Mouse (Mus musculus) CH12F3 (cell line): ENCODE measurements around the gene Noa1.

Experiments
- in situ Hi-C: fragments of 300-500 bp; cut with MboI; formaldehyde crosslinking; loops from 2 replicates; pipeline ENCODE4 v1.14.3; 2020; ENCODE audit warnings: low sequenced_read_pairs

Noa1 gene

GRCm38 (mm10) chr5:77292803-77293522, 16.9 kb downstream of the Noa1 start:
- in situ Hi-C loops, result no loop called here

DNA sequence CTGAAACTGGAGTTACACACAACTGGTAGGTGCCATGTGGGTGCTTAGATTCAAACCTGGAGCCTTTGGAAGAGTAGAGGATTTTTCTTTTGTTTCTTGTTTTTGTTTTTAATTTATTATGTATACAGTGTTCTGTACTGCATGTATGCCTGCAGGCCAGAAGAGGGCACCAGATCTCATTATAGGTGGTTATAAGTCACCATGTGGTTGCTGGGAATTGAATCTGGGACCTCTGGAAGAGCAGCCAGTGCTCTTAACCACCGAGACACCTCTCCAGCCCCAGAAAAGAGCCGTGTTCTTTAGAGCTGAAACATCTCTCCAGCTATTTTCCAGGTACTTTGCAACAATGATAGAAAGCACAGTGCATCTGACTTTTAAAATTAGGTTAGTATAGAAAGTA, 19.3 kb downstream of the Noa1 start:
- in situ Hi-C loops, result no loop called here

- in situ Hi-C loops, result no loop called here
These were observed 20.2 kb downstream of the Noa1 start for GRCm38 (mm10) chr5:77289686-77290085.

DNA sequence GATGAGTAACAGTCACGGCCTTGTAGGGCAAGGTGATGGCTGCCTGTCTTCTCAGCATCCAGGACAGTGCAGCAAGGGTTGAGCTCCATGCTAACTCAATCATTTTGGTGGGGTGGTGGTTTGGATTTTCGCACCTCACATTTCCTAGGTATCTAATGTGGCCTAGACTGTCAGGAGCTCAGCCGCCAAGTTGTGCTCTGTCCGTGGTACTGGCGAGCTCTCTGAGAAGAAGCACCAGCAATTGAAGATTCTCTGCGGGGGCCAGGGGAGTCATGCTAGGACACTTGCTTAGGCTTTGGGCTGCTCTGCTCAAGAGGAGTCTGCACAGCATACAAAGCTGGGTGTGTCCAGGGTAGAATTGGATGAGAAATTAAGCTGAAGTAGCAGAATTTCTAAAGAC, 22.0 kb downstream of the Noa1 start:
- in situ Hi-C loops, result no loop called here

GRCm38 (mm10) chr5:77286904-77287303, 23.0 kb downstream of the Noa1 start:
- in situ Hi-C loops, result no loop called here

DNA sequence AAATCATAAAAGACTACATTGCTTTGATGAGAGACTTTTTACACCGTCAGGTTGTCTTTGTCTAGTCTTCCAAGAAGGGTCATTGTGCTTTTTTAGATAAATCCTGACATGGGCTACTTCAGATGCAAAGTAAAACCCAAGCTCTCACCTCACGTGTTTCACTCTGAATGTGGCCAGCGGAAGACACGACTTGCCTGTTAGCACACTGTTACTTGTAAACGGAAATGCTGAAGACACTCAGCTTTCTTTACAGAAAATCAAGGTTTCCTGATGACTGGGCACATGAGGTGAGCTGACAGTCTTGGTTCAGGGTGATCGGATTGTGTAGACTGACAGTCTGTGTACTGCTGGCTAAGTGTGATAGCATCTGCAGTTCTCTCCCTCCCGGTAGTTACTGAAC, 24.2 kb downstream of the Noa1 start:
- in situ Hi-C loops, result no loop called here

DNA sequence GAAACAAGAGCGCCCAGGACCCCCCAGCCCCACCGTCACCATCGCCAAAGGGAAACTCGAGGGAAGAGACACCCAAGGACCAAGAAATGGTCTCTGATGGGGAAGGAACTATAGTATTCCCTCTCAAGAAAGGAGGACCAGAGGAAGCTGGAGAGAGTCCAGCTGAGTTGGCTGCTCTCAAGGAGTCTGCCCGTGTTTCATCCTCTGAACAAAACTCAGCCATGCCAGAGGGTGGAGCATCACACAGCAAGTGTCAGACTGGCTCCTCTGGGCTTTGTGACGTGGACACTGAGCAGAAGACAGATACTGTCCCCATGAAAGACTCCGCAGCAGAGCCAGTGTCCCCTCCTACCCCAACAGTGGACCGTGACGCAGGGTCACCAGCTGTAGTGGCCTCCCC, 27.6 kb downstream of the Noa1 start:
- in situ Hi-C loops, result no loop called here

GRCm38 (mm10) chr5:77281518-77282174, 28.2 kb downstream of the Noa1 start:
- in situ Hi-C loops, result no loop called here

DNA sequence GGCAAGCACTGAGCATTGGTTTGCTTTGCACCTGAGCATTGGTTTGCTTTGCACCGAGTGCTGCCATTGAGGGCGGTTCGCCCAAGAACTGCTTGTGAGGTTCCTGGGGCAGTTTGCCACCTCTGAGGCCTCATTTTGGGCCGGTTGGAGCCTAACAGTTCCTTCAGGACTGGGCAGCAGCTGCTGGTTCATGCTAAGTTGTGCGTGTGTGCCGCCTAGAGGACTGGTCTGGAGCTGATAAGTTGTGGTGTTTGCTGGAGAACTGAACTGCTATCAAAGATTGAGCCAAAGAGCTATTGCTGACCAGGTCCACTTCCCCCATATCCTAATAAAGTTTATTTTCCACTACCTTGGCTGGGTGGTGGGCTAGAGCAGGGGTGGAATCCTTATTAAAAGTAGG, 32.7 kb downstream of the Noa1 start:
- in situ Hi-C loops, result no loop called here

DNA sequence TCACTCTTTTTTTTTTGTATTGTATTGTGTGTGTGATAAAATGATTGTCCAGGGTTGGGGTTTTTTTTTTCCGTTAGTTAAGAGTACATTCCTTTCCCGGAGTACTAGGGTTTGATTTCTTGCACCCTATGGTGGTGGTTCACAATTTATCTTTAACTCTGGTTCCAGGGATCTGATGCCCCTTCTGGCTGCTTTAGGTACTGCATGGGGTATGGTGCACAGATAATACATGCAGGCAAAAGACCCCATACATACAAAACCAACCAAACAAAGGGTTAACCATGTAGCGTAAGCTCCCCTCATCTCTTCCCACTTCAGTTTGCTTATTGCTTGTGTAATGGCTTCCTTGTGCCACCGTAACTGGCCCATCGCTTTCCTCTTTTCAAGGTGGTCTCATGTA, 33.9 kb downstream of the Noa1 start:
- in situ Hi-C loops, result no loop called here

- in situ Hi-C loops, result no loop called here
These were observed 36.7 kb downstream of the Noa1 start for GRCm38 (mm10) chr5:77273151-77273550.

DNA sequence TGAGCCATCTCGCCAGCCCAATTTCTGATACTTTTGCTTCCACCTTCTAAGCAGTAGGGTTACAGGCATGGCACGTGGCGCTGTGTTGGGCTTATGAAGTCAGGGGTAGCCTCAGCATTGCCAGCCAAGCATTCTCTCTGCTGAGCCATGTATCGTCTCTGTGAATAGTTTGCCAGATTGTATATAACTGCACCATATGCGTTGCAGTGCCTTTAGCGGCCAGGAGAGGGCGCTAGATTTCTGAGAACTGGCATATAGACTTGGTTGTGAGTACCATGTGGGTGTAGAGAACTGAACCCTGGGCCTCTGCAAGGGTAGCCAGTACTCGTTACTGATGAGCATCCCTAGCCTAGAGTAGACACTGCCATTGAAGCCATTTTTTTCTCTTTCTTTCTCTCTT, 40.5 kb downstream of the Noa1 start:
- in situ Hi-C loops, result no loop called here

DNA sequence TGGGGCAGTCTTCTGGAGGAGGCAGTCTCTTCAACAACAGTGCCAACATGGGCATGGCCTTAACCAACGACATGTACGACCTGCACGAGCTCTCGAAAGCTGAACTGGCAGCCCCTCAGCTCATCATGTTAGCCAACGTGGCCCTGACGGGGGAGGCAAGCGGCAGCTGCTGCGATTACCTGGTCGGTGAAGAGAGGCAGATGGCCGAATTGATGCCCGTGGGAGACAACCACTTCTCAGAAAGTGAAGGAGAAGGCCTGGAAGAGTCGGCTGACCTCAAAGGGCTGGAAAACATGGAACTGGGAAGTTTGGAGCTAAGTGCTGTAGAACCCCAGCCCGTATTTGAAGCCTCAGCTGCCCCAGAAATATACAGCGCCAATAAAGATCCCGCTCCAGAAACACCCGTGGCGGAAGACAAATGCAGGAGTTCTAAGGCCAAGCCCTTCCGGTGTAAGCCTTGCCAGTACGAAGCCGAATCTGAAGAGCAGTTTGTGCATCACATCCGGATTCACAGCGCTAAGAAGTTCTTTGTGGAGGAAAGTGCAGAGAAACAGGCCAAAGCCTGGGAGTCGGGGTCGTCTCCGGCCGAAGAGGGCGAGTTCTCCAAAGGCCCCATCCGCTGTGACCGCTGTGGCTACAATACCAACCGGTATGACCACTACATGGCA, 41.8 kb downstream of the Noa1 start:
- in situ Hi-C loops, result no loop called here

DNA sequence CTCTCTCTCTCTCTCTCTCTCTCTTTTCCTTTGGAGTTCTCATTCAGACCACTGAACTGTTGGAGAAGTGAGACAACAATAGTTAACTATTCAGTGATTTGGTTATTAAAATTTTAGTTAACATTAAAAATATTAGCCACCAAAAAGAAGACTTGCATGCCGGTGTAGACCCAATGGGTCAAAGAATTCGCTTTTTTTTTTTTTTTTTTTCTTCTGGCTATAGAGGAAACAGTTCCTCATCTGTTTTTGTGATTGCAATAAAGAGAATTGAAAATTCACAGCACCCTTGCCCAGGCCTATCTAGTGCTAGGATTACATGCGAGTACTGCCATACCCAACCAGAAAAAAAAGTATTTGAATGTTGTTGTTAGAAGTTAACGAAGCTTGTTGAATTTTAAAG, 42.4 kb downstream of the Noa1 start:
- in situ Hi-C loops, result no loop called here

DNA sequence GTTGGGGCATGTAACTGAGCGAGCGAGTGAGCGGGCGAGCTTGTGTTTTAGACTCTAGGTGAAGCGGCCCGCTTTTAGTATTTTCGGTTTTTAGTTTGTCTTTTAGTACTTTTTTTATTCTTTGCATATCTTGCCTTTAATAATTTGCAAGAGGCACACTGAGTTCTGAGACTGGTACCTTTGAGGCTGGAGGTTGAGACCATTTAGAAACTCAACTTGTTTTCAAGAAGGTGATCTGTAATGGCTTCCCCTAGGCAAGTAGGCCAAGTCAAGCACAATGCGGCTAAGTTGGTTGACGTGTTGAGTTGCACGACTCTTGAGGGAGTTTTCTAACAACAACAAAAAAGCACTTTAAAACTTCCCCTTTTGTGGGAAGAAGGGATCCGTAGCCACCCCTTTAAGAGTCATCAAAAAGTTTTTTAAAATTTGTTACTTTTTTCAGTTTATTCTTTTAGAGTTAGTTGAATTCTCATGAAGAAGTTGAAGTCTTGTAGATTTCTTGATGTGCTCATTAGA, 42.9 kb downstream of the Noa1 start:
- in situ Hi-C loops, result no loop called here

GRCm38 (mm10) chr5:77266066-77266885, 43.6 kb downstream of the Noa1 start:
- in situ Hi-C loops, result no loop called here

DNA sequence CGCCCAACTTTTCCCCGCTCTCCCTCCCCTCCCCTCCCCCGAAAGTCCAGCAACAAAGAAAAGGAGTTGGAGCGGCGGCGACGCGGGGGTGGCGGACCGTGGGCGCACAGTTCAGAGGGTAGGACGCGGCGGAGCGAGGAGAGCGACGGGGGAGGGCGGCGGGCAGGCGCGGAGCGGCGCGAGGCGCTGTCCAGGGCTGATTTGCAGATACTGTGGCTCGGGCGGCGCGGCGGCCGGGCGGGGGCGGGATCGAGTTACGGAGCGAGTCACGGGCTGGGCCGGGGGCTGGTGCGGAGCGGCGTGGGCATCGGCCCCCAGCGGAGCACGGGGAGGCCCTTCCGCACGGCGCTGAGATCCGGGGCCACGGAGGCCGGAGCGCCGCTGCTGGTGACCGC, 44.2 kb downstream of the Noa1 start:
- in situ Hi-C loops, result no loop called here

DNA sequence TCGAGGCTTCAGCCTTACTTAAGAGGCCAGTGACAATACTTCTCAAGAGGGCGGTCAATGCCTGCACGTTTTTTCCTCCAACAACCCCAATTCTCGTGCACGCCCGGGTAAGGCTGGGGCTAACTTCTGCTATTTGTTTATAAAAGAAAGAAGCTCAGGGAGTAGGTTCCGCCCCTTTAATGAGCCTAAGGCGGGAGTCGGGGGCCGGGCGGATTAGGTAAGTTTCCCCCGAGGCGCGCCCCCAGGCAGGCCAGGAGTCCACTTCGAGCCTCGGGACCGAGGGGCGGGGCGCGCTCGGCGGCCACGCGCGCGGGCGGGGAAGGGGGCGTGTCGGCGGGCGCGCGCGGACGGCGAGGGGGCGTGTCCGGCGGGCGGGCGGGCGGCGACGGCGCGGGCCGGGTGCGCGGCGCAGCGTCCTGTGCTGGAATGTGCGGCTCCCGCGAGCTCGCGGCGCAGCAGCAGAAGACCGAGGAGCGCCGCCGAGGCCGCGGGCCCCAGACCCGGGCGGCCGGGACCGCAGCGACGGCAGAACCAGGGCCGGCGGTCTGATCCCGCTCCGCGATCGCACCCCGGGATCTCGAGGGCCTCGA, 44.7 kb downstream of the Noa1 start, which contains the start of gene Rest:
TSS of gene Rest (plus strand) at position 411 of the 590 bp plus-strand sequence.
- in situ Hi-C loops, result no loop called here

DNA sequence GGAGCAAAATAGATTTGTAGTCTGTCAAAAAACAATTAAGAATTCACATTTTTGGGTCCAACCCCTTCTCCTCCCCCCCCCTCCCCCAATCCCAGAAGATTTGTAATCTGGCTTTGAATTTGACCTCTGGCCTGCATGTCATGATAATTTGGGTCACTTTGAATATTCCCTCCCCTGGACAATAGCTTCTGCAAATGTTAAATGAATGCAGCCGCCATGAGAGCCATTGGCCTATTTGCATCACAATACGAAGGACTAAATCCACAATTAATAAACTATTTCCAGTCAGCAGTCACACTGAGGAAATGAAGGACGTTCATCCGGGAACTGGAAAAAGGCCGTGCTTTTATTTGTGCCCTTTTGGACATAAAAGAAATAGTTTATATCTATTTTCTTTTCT, 47.8 kb downstream of the Noa1 start:
- in situ Hi-C loops, result no loop called here

- in situ Hi-C loops, result no loop called here
These were observed 48.7 kb downstream of the Noa1 start for GRCm38 (mm10) chr5:77261137-77261536.

GRCm38 (mm10) chr5:77260141-77260540, 49.7 kb downstream of the Noa1 start:
- in situ Hi-C loops, result no loop called here
